Mouse (Mus musculus): ENCODE results near the gene Kcnq5. TPM values are rescaled to one million over a fixed set of nuclear protein-coding genes. Genes with fewer than 3 reads are reported as not detected.

Gene Kcnq5
- polyA plus RNA-seq, 1 experiment from 2014 or later = 0.62 TPM

DNA sequence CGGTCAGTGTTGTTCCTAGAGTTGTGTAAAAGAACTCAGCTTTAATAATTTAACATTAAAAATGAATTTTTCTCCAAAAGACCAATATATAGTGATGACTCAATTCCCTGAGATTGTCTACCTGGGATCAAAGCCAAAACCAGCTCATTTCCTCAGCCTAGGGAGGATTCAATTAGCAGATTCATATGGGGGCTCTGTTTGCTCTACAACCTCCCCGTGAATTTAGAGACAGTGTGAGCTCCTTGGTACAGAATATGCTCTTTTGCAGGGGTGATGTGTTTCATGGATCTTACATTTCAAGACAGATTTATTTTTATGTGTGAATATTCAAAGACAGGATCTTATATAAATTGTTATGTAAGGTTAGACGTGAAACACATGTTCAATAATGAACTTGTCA, 284.9 kb downstream of the Kcnq5 start:
- no peak for ATAC-seq (ENCODE audit: low FRiP score, low TSS enrichment)
- TF ChIP-seq EP300 (optimal IDR thresholded peaks at IDR 0.05) (no peak), CTCF (IDR thresholded peaks at IDR 0.05; ENCODE audit: low read depth) (no peak)
- no peaks in the 10 kb centered on the region for H3K4me1 ChIP-seq (replicated peaks; ENCODE audit: control insufficient read depth, insufficient read depth)

DNA sequence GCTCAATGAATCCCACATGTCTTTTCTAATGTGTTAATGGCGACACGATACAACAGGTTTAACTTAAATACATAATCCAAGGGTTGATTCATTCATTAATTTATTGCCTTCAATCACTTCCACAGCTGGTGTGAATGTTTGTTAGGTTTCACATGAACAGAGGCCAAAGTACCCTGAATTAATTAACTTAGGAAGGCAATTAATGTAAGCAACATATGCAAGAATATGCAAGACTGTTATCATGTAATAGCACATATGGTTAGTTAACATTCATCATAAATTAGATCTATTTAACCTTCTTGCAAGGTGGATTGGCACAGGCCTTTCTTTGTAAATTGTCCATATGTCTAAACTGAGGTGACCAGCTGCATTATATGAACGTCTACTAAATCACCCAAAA, 300.9 kb downstream of the Kcnq5 start:
- no peaks in the 10 kb centered on the region for H3K36me3 ChIP-seq (ENCODE audit: control insufficient read depth, insufficient read depth, low read length)
- no peaks in the 10 kb centered on the region for H3K9me3 ChIP-seq (ENCODE audit: control insufficient read depth, low read length)
- DNase-seq (ENCODE audit: low spot score) (no peak), ATAC-seq (ENCODE audit: low FRiP score, low TSS enrichment) (no peak)
- TF ChIP-seq CTCF (IDR thresholded peaks at IDR 0.05; ENCODE audit: low read depth) (no peak), EP300 (optimal IDR thresholded peaks at IDR 0.05) (no peak)
- H3K4me1 ChIP-seq (replicated peaks; ENCODE audit: control insufficient read depth, insufficient read depth) = no peaks in the 10 kb centered on the region
- no peak overlapping the region for H3K9ac ChIP-seq (ENCODE audit: low read length)
- no peak overlapping the region for H3K4me2 ChIP-seq (replicated peaks; ENCODE audit: low read depth)
- H3K27me3 ChIP-seq (ENCODE audit: control insufficient read depth, insufficient read depth, low read length) = no peaks in the 10 kb centered on the region
- no peak overlapping the region for H3K27ac ChIP-seq (replicated peaks)
- WGBS = 84% methylated on average over 3 of the region's 3 CpGs
- H3K4me3 ChIP-seq (ENCODE audit: low read depth, low read length) = no peak overlapping the region

More for the DNA sequence above, 284.9 kb downstream of the Kcnq5 start:
- 38% methylated on average over 3 of the region's 3 CpGs for WGBS
- no peak overlapping the region for H3K27ac ChIP-seq (replicated peaks)
- no peak overlapping the region for H3K4me2 ChIP-seq (replicated peaks; ENCODE audit: low read depth)
- no peaks in the 10 kb centered on the region for H3K36me3 ChIP-seq (ENCODE audit: control insufficient read depth, insufficient read depth, low read length)
- H3K27me3 ChIP-seq (ENCODE audit: control insufficient read depth, insufficient read depth, low read length) = no peaks in the 10 kb centered on the region
- no peaks in the 10 kb centered on the region for H3K9me3 ChIP-seq (ENCODE audit: control insufficient read depth, low read length)
- DNase-seq (ENCODE audit: low spot score) = no peak
- no peak overlapping the region for H3K9ac ChIP-seq (ENCODE audit: low read length)
- H3K4me3 ChIP-seq (ENCODE audit: low read depth, low read length) = no peak overlapping the region

DNA sequence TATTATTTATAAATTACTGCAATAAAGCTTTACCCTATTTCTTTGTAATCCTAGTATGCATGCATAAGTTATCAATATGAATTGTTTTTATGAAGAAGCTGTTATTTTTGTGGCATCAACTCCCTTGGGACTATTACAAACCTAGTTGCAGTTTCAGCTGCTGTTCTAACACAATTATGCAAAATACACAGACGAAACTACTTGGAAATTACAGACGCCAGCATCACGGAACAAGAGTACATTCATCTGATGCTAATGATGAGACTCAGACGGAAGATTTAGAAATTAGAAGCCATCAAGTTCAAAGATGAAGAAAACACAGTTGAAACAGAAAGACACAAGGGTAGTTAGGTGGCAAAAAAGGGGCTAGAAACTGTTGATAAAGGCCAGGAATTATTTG, 310.9 kb downstream of the Kcnq5 start:
- Histone ChIP-seq H3K4me1 (replicated peaks; ENCODE audit: control insufficient read depth, insufficient read depth) (no peaks in the 10 kb centered on the region), H3K27ac (replicated peaks) (no peak overlapping the region), H3K4me2 (replicated peaks; ENCODE audit: low read depth) (no peak overlapping the region), H3K27me3 (ENCODE audit: control insufficient read depth, insufficient read depth, low read length) (no peaks in the 10 kb centered on the region), H3K9ac (ENCODE audit: low read length) (no peak overlapping the region), H3K36me3 (ENCODE audit: control insufficient read depth, insufficient read depth, low read length) (no peaks in the 10 kb centered on the region), H3K9me3 (ENCODE audit: control insufficient read depth, low read length) (no peaks in the 10 kb centered on the region), H3K4me3 (ENCODE audit: low read depth, low read length) (no peak overlapping the region)
- TF ChIP-seq EP300 (optimal IDR thresholded peaks at IDR 0.05) = no peak
- TF ChIP-seq CTCF (IDR thresholded peaks at IDR 0.05; ENCODE audit: low read depth) = no peak
- no peak for ATAC-seq (ENCODE audit: low FRiP score, low TSS enrichment)
- DNase-seq (ENCODE audit: low spot score) = no peak
- WGBS = 42% methylated on average over 4 of the region's 4 CpGs

DNA sequence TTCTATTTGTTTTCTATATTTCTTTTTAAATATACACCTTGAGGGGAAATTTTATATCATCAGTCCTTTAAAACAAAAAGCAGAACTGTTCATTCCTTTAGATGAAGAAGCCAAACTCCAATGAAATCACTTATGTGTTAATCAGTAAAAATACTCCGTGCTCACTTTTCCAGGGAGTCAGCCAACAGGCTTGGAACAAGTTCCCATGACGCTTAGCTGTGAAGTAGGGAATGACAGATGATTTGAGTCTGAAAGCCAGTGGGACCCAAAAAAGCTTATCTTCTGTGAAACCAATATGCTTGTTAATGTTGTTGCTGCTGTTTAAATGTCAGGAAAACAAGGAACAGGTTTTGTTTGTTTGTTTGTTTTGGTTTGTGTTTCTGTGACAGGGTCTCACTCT, 326.3 kb downstream of the Kcnq5 start:
- no peaks in the 10 kb centered on the region for H3K4me1 ChIP-seq (replicated peaks; ENCODE audit: control insufficient read depth, insufficient read depth)
- DNase-seq (ENCODE audit: low spot score) = no peak
- H3K9me3 ChIP-seq (ENCODE audit: control insufficient read depth, low read length) = no peaks in the 10 kb centered on the region
- TF ChIP-seq EP300 (optimal IDR thresholded peaks at IDR 0.05) (no peak), CTCF (IDR thresholded peaks at IDR 0.05; ENCODE audit: low read depth) (no peak)
- no peak overlapping the region for H3K4me3 ChIP-seq (ENCODE audit: low read depth, low read length)
- WGBS = 55% methylated on average over 2 of the region's 2 CpGs
- no peaks in the 10 kb centered on the region for H3K36me3 ChIP-seq (ENCODE audit: control insufficient read depth, insufficient read depth, low read length)
- H3K27ac ChIP-seq (replicated peaks) = no peak overlapping the region
- no peaks in the 10 kb centered on the region for H3K27me3 ChIP-seq (ENCODE audit: control insufficient read depth, insufficient read depth, low read length)
- H3K4me2 ChIP-seq (replicated peaks; ENCODE audit: low read depth) = no peak overlapping the region
- no peak for ATAC-seq (ENCODE audit: low FRiP score, low TSS enrichment)
- H3K9ac ChIP-seq (ENCODE audit: low read length) = no peak overlapping the region

DNA sequence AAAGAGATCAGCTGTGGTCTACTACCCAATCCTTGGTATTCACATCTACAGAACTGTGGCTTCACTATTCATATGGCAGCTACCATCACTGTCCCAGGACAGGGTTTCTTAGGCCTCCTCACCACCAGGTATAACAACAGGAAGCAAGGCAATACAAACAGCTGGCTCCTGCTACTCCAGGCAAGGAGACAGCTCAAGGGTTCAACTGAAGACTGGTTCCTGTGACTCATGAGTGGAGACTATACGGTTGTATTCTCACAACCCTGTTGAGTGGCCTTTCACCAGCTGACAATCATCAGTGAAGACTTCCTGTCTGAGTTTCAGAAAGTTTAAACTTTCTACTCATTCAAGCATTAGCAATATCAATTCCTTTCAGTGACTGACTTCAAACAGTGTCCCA, 327.7 kb downstream of the Kcnq5 start:
- Histone ChIP-seq H3K9ac (ENCODE audit: low read length) (no peak overlapping the region), H3K4me1 (replicated peaks; ENCODE audit: control insufficient read depth, insufficient read depth) (no peaks in the 10 kb centered on the region), H3K4me3 (ENCODE audit: low read depth, low read length) (no peak overlapping the region), H3K9me3 (ENCODE audit: control insufficient read depth, low read length) (no peaks in the 10 kb centered on the region), H3K36me3 (ENCODE audit: control insufficient read depth, insufficient read depth, low read length) (no peaks in the 10 kb centered on the region), H3K27ac (replicated peaks) (no peak overlapping the region), H3K4me2 (replicated peaks; ENCODE audit: low read depth) (no peak overlapping the region), H3K27me3 (ENCODE audit: control insufficient read depth, insufficient read depth, low read length) (no peaks in the 10 kb centered on the region)
- ATAC-seq (ENCODE audit: low FRiP score, low TSS enrichment) (no peak), DNase-seq (ENCODE audit: low spot score) (no peak)
- 61% methylated on average over 1 of the region's 1 CpGs for WGBS
- no peak for TF ChIP-seq EP300 (optimal IDR thresholded peaks at IDR 0.05)

DNA sequence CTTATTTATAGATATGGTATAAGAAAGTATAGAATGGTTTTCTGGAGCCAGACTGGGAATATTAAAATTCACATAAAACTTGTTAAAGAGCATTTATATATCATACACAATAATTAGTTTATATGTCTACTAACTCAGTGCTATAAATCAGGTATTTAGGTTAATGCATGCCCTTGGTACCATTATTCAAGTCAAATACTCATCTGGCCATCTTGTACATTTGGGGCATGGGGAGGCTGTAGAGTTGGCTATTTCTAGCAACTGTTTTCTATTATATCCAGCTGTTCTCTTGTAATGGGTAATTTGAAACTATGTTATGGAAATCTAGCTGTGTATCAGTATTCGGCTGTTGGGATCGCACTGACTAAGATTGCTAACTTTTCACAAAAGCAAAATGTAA, 339.3 kb downstream of the Kcnq5 start:
- DNase-seq (ENCODE audit: low spot score) = no peak
- no peak overlapping the region for H3K9ac ChIP-seq (ENCODE audit: low read length)
- H3K4me2 ChIP-seq (replicated peaks; ENCODE audit: low read depth) = no peak overlapping the region
- H3K9me3 ChIP-seq (ENCODE audit: control insufficient read depth, low read length) = no peaks in the 10 kb centered on the region
- ATAC-seq (ENCODE audit: low FRiP score, low TSS enrichment) = no peak
- no peaks in the 10 kb centered on the region for H3K36me3 ChIP-seq (ENCODE audit: control insufficient read depth, insufficient read depth, low read length)
- H3K4me3 ChIP-seq (ENCODE audit: low read depth, low read length) = no peak overlapping the region
- TF ChIP-seq CTCF (IDR thresholded peaks at IDR 0.05; ENCODE audit: low read depth) (no peak), EP300 (optimal IDR thresholded peaks at IDR 0.05) (no peak)
- H3K4me1 ChIP-seq (replicated peaks; ENCODE audit: control insufficient read depth, insufficient read depth) = no peaks in the 10 kb centered on the region
- H3K27ac ChIP-seq (replicated peaks) = no peak overlapping the region
- no peaks in the 10 kb centered on the region for H3K27me3 ChIP-seq (ENCODE audit: control insufficient read depth, insufficient read depth, low read length)
- WGBS = 83% methylated on average over 2 of the region's 2 CpGs

Data from stomach, postnatal 0 days (tissue).